Mouse (Mus musculus) activated CD4-positive, CD25-positive, alpha-beta regulatory T cell, adult 4 months (primary cell): ENCODE results near the gene Poc1b. TPM values are rescaled to one million over a fixed set of nuclear protein-coding genes. Genes with fewer than 3 reads are reported as not detected.
A peak's percentile ranks its signal among the peaks of the same experiment; 100 is the strongest.

Experiments used
- ATAC-seq: one replicate; pipeline ENCODE4 v1.8.0; 2017
- polyA plus RNA-seq, 2 experiments: library from polyadenylated mRNA; unstranded; fragments of 100-300 nt; shearing (Covaris generic); gene quantifications; one replicate each; pipeline ENCODE4 v1.2.1; 2017

Poc1b gene
- polyA plus RNA-seq, 2 experiments from 2014 or later = 10.4 to 10.8 TPM

DNA sequence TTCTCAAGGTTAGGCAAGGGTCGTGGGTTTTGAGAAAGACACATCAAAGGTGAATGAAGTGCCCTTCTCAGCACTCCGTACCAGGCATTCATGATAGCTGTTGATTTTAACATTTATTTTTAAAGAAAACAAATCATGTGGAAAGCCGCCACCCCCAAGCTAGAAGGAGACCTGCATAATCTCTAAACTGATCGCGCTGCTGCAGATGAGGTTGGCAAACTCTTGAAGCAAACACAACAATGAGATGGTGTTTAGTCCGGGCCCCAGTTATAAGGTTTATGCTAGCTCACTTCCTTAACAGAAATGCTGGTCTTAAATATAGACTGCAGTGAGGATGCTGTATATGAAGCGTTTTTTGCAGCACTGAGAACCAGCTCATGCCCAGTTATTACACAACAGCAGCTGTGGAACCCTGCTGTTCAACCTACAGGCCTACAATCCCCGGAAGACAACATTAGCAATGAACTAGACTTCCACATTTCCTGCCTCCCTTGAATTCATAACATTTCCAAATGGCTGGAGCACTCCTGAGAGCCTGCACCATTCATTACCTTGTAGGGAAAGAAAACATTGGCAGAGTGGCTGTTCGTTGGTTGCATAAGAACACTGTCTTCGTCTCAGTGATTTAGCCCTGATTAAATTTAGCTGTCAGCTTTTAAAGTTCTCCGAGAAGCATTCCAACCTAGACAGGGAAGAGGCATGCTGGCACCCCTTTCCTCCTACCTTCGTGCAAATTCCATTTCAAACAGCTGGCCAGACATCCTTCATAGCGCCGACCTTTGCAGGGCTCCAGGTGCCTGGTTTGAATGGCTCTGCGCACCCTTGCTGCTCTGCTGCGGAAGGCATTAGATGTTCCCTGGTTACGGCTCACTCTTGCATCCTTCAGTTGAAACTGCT is 121.4 kb downstream of the Poc1b start:
- peak; percentile 51 for ATAC-seq

DNA sequence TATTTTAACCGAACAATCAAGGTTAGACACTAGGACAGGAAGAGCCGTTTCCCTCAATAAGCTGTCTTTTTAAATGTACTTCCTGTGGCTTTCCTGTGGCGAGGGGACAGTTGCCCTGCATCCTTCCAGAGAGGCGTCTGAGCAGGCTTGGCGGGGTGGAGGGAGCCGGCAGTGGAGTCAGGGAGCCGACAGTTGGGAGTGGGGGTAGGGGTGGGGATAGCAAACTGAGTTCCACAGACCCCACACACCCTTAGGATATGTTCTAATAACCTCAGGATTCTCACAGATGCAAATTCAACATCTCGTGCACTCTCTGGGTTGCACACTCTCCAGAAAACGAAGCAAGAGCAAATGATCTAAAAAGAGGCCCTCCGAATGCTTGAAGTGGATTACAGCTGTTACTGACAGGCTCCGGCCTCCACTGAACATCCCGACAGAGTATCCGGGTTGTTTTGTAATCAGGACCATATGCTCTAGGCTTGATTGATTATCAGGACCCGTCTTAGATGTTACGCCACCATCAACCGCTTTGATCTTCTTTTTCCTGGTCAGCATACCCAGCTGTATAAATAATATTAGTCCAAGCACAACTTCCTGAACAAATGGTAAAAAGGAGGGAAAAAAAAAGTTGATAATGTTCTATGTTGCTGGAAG is 122.3 kb downstream of the Poc1b start:
- ATAC-seq = peak; percentile 51

DNA sequence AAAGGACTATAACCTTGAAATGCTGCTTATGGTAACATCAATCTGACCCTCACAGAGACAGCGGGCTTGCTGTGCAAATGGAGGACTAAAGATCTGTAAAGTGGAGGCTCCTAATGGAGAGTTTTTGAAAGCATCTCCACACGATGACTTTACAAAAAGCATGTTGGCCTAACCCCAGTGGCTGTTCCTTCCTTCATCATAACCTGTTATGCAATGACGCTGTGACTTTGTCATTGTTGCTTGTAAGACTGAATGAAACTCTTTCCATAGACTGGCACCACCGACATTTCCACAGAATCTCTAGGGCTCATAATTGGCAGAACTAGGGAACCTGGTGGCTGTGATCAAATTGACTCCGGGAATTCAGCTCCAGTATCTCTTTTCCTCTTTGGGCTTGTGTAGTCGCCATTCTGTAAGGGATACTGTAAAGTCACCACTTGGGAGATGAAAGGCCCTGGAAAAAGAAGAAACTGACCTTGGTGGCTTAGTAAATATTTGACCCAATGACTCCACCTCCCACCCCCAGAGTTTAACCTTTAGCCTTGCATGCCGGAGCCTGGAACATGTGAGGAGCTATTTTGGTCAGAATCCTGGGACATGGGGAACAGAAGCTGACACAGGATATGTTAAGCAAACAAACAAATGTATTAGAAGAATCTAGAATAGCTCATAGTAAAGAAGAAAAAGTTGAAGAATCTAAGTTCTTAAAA is 125.8 kb downstream of the Poc1b start:
- ATAC-seq = no peak

DNA sequence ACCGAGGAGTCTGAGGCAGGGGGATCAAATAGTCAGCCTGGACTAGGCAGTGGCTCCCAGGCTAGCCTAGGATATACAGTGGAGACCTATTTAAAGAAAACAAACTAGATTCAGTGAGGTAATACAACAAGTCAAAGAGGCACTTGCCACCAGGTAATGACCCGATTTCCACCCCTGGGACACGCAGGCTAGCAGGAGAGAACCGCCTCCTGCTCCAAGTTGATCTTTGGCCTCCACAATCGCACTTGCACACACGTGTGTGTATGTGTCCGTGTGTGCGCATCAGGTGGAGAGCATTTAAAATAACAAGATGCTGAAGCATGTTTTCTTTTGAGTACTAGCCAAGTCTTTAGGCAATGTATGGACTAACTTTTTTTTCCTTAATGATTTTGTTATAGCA is 127.5 kb downstream of the Poc1b start:
- ATAC-seq = no peak

DNA sequence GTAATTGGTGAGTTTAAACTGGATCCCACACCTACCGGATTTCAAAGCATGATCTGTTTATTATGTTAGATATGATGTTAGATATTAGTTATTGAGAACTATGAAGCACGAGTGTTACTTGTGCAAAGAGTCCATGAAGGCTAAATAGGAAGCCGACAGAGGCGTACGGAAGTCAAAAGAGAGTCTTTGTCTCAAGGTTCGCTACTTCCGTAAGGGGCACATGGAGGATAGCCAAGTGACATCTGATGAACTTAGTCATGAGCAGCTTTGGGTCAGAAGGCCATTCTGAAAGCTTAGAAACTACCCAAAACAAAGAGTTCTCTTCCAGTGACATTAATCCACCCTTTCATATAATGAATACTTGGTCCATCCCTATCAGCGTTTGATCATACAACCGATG is 128.2 kb downstream of the Poc1b start:
- no peak for ATAC-seq

DNA sequence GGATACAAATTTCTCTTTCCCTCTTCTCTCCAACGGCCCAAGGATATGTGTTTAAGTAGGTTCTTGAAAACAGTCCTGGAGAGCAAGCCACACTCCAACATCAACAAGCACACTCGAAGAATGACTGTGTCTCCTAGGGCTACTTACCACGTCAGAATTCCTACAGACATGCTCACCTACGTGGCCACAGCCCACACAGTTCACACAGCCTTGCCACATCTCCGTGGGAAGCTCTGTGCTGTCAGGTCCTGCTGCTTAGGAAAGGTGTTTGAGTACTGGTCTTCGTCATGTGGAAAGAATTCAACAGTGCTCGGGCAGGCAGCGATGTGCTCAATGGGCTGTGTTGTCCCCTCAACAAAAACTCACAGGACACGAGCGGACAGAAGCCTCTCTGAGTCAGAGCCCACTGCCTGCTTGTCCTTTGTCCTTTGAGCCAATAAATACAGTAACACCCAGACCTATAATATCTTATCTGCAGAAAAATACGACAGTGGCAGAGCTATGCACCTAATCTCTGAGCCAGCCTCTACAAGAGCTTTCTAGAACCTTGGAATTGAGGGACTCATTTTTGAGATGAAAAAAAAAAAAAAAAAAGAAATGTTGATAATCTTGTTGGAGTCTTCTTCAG is 130.5 kb downstream of the Poc1b start:
- no peak for ATAC-seq

DNA sequence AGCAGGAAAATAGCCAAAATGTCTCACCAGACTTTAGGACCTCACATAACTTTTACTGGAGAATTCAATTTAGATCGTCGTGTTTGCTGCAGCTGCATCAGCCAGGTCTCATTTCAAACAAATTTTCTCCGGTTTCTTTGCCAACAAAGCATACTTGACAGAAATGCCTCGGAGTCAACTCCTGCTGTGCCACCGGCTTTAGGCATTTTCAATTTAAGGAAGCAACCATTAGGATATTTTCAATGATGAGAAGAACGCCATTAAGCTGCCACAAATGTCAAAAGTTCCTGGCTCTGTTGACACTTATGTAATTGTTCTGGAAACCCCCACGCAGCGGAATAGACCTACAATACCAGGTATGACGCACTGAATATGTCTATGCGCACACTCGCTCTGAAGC is 131.7 kb downstream of the Poc1b start:
- no peak for ATAC-seq

DNA sequence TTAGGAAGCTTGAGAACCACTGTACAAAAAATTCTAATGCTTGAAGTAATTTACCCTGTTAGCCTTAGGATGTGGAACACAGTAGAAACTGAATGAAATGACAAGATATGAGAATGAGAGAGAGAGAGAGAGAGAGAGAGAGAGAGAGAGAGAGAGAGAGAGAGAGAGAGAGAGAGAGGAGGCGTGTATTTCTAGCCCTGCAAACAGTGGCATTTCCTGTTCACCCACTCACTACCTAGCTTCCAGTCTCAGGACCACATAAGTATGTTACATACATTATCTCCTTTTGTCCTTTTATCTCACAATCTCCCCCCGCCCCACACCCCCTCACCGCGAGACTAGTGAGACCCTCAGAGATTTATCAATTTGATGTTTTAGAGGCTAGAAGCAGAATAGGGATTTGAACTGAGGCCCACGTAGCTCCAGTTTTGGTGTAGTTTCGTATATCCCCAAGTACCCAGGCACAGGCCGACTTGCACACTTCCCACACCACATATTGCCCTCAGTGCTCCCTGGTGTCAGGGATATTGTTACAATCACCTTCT is 134.5 kb downstream of the Poc1b start:
- ATAC-seq = peak; percentile 46

DNA sequence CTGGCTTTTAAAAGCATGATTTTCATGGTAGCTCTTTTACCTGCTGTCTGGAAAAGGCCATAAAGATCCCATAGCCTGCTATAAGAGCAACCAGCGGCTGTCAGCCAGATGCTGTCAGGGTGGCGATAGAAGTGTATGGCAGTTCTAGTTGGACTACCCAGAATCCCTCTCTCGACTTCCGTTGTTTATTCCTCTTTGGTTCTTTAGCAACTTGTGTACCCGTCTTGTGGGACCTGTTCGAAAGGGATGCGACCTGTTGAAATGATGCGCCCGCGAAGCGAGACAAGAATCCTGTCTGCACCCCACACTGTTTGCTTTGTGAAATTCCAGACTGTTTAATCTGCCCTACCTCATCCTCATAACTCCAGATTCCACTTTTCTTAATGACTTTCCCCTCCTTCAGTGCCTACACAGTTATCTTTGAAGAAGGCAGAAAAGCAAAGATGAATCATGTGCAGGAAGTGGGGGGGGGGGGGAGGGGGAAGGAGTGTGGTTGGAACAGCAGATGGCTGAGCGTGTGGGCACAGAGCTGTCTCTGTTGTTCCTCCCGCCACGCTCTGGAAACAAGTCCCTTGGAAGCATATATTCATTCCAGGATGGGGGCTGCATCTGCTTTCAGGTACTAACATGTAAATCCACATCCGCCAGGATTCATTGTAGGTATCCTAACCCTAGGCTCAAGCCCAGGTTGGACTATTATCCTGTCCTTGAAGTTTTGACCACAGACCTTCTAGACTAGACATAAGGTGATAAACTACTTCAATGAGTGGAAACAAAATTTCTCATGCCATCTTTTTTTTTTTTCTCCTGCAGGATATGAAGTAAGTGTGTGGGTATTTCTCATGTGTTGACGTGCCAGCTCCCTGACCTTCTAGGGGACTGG is 135.2 kb downstream of the Poc1b start:
- peak; percentile 79 for ATAC-seq

DNA sequence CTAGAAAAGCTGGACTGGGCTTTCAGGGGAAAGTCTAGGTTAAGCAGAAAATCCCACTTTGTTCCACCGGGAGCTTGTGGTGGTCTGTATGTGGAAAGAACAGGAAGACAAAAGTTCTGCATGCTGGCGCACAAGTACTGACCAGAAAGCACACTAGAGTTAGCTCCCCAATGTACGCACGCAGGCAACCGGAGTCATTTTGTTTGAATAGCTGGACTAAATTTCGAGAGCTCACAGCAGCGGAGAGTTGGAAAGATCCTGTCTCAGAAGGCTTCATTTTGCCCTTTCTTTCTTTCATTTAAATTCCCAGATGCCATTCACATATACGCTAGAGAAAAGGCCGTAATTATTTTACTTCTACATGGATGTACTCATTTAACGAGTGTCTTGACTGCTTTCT is 135.9 kb downstream of the Poc1b start:
- no peak for ATAC-seq

DNA sequence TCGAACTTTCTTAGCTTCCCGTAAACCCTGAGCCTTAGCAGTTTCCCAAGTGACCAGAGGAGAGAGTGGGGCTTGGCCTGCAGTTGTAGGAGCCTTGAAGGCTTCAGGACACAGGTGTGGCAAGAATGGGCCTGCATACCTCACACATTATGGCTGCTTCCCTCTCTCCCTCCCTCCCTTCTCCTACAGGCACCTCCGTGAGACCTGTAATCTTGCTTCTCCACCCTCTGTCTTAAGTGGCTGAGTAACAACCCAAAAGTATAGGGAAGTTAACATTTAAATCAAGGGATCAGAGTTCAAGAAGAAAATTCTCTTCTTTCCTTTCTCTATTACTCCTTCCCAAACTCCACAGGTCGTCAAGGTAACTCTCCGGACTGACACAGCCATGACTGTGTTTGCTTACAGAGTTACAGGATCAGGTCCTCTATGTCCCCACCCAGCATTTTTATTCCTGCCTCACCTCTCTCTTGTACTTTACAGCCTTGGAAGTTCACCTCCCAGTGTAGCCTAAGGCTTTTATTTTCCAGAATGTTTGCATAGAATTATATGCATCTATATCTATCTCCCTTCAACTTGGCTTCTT is 137.2 kb downstream of the Poc1b start:
- no peak for ATAC-seq

DNA sequence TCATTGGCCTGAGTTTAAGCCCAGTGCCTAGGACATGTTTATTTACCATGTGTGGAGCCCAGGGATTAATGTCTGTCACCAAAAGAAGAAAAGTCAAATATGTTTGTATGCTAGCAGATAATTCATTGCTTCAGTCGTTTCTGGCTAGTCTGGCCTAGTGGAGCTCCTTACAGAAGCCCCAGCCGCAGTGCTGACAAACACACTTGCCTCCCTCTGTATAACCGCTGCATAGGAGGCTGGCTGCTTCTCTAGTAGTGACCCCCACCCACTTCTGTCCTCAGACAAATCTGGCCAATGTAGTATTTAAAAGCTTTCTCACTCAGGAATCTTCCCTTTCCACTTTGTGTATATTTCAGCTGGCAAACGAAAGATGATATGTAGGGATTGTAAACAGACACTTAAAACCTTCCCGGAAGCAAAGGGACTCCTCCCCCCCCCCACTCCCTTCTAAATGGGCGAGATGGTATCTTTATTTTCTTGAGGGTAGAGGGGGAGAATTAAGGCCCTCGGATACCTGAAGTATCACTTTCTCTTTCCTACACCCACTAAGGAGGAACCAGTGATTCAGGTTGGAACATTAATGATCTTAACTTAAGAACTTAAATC is 137.9 kb downstream of the Poc1b start:
- peak; percentile 16 for ATAC-seq

DNA sequence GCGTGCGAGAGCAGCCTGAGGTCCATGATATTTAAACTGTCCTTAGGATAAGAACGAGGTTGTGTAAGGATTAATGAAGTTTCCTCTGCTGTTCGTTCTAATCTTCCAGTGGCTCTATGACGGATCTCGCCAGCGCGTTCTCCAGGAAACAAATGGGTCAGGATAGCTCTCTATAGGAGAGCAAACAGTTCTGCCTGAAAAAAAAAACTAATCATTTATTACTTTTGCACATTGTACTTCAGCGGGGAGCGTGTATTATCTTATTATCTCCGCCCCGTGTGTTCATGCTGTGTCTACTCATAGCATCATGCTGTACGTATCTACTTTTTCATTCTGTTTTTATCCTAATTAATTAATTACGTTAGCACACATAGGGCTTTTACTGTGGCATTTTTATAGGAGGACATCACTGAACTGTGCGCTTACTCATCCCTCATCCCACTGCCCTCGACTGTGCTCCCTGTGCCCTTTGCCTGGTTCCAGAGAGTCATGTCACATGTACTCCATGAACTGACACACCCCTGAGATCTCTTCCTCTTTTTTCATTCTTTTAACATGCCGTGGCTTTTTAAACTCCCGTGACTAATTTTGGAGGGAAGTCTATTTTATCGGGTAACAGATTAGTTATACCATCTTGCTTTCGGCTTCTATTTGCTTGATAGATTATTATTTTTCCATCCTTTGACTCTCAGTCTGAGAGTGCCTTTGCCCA is 140.1 kb downstream of the Poc1b start:
- no peak for ATAC-seq

Other genes with a start within 250 kb of the Poc1b start
- 100 to 1,000 TPM in 1 of 2 experiments, 10 to 100 TPM in 1; 95.0 to 130 TPM for gene Atp2b1, start 192.6 kb upstream of the Poc1b start, polyA plus RNA-seq
- 1 to 10 TPM; 3.0 to 3.1 TPM for gene Galnt4, start 1.1 kb downstream of the Poc1b start, polyA plus RNA-seq
- gene Phxr2, start 19.3 kb downstream of the Poc1b start, polyA plus RNA-seq = under 1 TPM in 1 of 2 experiments, not detected in 1; 0.67 TPM
- 10 to 100 TPM; 26.0 to 35.2 TPM for gene Dusp6, start 156.2 kb downstream of the Poc1b start, polyA plus RNA-seq